Mouse (Mus musculus): ENCODE results near the gene Rbms3.

Gene Rbms3

DNA sequence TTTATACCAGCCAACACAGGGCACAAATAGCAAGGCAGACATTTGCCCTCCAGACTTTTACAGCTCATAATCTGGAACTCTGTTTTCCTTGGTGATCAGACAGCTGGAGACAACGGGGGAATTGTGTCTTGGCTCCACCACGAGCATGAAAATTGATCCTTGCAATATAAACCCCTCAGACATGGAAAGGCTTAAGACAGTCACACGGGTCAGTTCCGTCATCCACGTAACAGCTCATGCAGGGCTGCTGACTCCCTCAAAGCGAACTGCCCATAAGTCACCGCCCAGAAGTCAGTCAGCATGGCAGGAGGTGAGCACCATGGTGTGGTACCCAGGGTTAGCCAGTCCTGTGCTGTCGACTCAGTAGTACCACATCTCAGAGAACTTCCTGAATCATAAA lies 794.8 kb downstream of the Rbms3 start:
- DNase-seq (ENCODE audit: low spot score): no peak

DNA sequence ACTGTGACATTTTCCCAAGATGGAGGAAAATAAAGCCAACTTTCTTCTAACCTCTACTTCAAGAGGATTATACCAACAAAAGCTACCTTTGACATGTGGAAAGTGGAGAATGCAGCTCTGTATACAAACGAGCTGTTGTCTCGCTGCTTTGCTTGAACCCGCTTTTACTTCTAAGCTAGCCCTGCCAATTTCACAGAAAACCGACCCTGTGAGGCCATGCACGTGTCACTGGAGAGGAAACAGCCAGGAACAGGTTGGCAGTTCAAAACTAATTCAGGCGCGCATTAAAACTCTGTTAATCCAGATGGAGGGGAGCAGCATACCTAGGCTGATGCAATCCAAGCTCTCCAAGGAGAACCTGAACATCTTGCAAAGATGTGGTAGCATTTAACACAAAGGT lies 796.0 kb downstream of the Rbms3 start:
- DNase-seq (ENCODE audit: low spot score): no peak

GRCm38 (mm10) chr9:116832822-116833221 lies 796.9 kb downstream of the Rbms3 start:
- DNase-seq (ENCODE audit: low spot score): no peak

DNA sequence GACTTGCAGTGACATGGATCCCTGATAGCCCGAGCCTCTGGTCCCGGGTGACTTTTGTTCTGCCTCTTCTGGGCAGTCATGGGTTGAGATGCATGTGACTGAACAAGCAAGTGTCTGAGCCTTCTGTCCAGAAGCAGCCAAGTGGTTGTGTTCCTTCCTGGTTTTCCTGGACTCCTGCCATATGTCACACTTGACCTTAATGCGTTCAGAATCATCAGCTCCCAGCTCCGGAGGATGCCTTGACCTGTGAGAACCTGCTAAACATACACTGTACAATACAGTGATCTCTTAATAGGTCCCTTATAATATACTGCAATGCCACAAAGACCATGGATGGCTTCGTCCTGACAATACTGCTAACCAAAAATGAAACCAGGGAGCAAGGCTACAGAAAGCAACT lies 798.3 kb downstream of the Rbms3 start:
- no peak for DNase-seq (ENCODE audit: low spot score)

- no peak for DNase-seq (ENCODE audit: low spot score)
These were observed 799.8 kb downstream of the Rbms3 start for GRCm38 (mm10) chr9:116829929-116830328.

DNA sequence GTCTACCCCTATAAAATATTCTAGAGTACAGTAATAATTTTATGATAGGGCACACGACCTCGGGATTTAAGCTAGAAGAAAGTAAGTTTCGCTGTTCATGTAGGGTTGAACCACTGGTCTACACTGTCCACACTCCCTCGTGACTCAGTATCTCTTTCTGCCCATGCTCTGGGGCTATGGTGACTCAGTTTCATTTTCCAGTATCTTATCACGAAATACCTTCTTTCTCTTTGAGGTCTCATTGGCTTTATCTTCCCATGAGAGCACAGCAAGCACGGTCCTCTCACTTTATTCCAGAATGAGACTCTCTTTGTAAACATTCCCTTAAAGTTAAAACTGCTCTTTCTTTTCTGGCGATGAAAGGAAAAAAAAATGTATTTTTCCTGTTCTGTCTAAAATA lies 808.1 kb downstream of the Rbms3 start:
- peak; percentile 22 for DNase-seq (ENCODE audit: low spot score)

DNA sequence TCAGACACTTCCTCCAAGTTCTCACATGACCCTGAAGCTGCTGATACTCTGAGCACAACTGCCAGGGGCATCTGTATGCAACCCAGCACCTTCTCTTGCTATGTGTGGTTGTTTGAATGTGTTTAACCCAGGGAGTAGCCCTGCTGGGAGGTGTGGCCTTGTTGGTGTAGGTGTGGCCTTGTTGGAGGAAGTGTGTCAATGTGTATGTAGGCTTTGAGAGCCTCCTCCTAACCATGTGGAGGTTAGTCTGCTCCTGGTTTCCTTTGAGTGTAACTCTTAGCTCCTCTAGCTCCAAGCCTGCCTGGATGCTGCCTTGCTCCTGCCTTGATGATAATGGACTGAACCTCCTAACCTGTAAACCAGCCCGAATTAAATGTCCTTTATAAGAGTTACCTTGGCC lies 812.5 kb downstream of the Rbms3 start:
- DNase-seq (ENCODE audit: low spot score): no peak

DNA sequence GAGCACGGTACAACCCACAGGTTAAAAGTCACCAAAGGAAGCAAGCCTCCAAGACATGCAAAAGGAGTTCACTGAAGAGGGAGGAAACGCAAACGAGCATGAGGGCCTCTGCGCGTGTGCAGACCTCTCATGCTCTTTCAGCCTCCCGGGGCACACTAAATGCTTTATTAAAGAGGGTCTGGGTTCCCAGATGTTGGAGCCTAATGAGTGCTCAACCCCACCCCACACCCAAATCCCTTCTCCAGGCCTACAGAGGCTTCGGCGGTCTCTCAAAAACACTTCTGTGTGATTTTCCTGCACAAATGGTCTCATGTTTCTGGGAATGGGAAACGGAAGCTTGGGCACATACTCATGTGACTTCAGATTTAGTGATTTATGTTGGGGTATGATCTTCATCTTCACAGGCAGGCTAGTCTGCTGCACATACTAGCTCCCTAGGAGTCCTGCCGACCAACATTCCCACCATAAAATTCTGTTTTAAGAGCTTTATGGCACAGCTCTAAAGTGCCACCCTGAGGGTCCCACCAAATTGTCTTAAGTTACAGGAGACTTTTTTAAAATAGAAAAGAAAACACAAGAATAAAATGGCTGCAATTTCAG lies 815.1 kb downstream of the Rbms3 start:
- DNase-seq (ENCODE audit: low spot score): no peak

DNA sequence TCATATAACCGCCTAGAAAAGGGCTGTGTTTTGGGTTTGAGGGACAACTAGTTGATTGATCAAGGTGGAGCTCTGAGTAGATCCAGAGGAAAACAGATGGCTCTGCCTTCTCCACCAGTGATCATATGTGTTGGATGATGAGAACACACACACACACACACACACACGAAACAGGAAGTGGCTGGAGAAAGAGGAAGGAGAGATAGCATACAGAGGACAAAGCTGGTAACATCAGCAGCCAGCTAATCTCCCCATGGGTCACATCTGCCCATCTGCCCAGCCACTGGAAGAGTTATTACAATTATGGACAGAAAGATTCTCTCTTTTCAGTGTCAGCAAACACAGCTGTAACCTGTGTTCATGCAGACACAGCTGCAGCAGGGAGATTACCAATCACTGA lies 816.3 kb downstream of the Rbms3 start:
- DNase-seq (ENCODE audit: low spot score): no peak

GRCm38 (mm10) chr9:116809260-116809659 lies 820.5 kb downstream of the Rbms3 start:
- DNase-seq (ENCODE audit: low spot score): no peak

GRCm38 (mm10) chr9:116808401-116808800 lies 821.3 kb downstream of the Rbms3 start:
- DNase-seq (ENCODE audit: low spot score): no peak

DNA sequence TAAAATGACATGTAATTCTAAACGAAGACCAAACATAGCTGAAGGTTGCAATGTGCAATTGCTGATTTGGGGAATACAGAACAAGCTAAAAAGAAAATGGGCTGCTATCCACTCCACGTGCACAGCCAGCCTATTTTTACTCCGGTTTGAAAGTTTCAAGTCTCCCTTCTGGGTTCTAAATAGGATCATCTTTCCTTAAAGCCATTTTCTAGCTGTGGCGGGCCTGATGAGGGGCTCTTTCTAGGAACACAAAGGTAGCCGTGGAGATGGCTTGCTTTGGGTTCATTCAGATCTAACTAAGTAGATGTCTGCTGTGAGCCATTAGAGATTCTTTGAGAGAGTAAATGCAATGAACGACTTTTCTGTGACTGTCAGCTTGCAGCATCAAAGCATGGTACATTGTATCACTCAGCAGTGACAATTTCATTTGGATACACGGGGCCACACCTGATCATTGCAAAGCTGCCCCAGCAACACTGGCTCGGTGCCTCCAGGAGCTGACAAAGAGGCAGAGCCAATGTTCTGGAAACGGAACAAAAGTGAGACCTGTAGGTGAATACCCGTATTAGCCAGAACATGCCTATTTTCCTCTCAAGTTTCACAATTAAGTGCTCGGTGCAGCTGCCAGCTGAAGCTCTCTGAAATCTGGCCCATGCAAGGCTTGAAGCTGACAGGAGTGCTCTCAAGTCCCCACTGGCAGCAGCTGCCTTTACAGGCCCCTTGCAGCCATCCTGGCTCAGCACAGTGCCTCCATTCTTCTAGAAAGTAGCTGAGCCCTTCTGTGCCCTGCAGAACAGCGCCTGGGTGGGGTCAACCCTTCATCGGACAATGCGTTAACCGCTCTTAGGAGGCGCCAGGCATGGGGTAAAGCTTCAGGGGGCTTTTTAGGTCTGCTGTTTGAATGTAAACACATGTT lies 822.3 kb downstream of the Rbms3 start:
- DNase-seq (ENCODE audit: low spot score): no peak

- DNase-seq (ENCODE audit: low spot score): no peak
These were observed 826.4 kb downstream of the Rbms3 start for GRCm38 (mm10) chr9:116803292-116803731.

- DNase-seq (ENCODE audit: low spot score): no peak
These were observed 827.1 kb downstream of the Rbms3 start for GRCm38 (mm10) chr9:116802602-116803001.

DNA sequence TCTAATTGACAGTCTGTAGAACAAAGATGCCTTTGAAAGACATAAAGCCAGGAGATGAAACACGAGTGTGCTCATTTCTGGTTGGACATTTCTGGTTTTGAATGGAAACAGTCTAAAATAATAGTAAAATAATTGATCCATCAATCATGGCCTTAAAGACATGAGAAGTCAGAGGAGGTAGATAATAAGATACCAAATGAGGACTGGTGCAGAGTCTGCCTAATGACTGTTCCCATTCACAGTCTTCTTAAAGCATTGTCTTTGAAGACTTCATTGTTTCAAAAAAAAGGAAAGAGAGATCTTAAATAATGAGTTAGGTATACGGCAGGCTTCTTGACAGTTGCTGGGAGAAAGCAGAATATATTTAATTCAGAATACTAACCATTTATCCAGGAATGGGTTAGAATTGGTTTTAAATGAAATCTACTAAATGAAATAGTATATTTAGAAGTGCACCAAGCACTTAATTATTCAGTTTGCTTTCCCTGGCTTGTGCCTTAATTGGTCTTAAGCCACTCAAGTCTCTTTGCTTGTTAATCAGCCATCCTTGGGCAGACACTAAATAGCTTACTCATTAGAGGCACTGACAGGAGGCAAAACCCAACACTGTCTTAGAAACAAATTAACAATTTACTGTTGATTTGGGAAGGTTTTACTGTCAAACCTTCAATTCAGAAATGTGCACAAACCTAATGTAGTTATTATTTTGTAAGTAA lies 834.3 kb downstream of the Rbms3 start:
- no peak for DNase-seq (ENCODE audit: low spot score)

GRCm38 (mm10) chr9:116791850-116792249 lies 837.9 kb downstream of the Rbms3 start:
- no peak for DNase-seq (ENCODE audit: low spot score)

- no peak for DNase-seq (ENCODE audit: low spot score)
These were observed 843.3 kb downstream of the Rbms3 start for GRCm38 (mm10) chr9:116786136-116787046.

- no peak for DNase-seq (ENCODE audit: low spot score)
These were observed 857.9 kb downstream of the Rbms3 start for GRCm38 (mm10) chr9:116771820-116772219.

- DNase-seq (ENCODE audit: low spot score): no peak
These were observed 860.2 kb downstream of the Rbms3 start for GRCm38 (mm10) chr9:116769358-116770054.

DNA sequence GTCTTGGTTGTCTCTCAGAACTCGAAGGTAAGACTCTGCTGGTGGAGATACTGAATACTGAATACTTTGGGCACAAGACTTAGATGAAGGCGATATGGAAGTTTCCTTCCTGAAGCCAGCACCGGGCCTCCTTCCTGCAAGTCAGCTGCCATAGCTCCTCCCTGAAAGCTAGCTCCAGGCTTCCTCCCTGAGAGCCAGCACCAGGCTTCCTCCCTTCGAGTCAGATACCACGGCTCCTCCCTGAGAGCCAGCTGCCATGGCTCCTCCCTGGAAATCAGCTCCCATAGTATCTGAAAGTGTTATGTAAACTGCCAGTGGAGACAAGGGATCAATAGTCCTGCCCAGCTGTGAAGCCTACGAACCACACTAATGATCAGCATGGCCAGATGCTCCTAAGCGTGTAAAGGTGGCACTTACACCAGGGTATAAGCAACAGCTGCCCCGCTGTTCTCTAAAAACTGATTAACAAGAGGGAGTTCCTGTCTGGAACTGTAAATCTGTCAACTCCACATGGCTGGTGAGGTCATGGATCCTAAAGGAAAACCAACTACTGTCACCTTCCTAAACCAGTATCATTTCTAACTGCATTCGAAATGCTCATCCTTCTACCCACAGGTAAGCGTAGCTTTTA lies 867.2 kb downstream of the Rbms3 start:
- no peak for DNase-seq (ENCODE audit: low spot score)
